Mouse (Mus musculus): Measurements from ENCODE around the gene Mast3. TPM values are rescaled to one million over a fixed set of nuclear protein-coding genes. Genes with fewer than 3 reads are reported as not detected.

Gene Mast3
- polyA plus RNA-seq, 1 experiment from 2014 or later: 4.9 TPM

DNA sequence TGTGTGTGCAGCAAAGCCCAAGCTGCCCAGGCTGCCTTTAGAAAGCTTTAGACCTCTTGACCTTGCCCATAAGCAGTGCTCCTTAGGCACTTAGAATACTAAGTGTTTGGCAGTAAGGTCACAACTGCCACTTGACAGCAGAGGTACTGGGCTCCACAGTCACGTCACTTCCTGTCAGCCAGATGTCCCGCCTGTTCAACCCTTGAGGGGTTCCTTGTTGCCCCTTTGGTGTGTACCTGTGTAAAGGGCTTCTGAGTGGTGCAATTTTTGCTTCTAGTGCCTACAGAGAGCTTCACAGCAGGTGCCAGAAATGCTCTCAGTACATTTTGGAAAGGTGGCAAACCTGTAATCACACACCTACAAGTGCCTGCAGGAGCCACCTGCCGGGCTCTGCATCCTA lies 66.6 kb downstream of the Mast3 start:
- Histone ChIP-seq H3K4me2 (no peak overlapping the region), H3K36me3 (no peaks in the 10 kb centered on the region), H3K27ac (no peak overlapping the region), H3K27me3 (peaks cover 54% of the 10 kb centered on the region), H3K9ac (no peak overlapping the region), H3K4me1 (replicated peaks) (peaks cover 4% of the 10 kb centered on the region), H3K9me3 (replicated peaks) (no peaks in the 10 kb centered on the region), H3K4me3 (replicated peaks) (no peak overlapping the region)
- DNase-seq (no peak), ATAC-seq (ENCODE audit: low read depth) (no peak)
- 32% methylated on average over 3 of the region's 3 CpGs for WGBS (ENCODE audit: insufficient replicate concordance)

GRCm38 (mm10) chr8:70737705-70738104 lies 67.1 kb downstream of the Mast3 start:
- DNase-seq: no peak
- no peak overlapping the region for H3K4me2 ChIP-seq
- no peak overlapping the region for H3K9ac ChIP-seq
- no peaks in the 10 kb centered on the region for H3K36me3 ChIP-seq
- H3K4me3 ChIP-seq (replicated peaks): no peak overlapping the region
- no peaks in the 10 kb centered on the region for H3K9me3 ChIP-seq (replicated peaks)
- no peak overlapping the region for H3K27ac ChIP-seq
- ATAC-seq (ENCODE audit: low read depth): no peak
- H3K27me3 ChIP-seq: peaks cover 54% of the 10 kb centered on the region
- 48% methylated on average over 5 of the region's 5 CpGs for WGBS (ENCODE audit: insufficient replicate concordance)
- no peaks in the 10 kb centered on the region; the same call in 1 of the 2 replicates for H3K4me1 ChIP-seq (replicated peaks)

DNA sequence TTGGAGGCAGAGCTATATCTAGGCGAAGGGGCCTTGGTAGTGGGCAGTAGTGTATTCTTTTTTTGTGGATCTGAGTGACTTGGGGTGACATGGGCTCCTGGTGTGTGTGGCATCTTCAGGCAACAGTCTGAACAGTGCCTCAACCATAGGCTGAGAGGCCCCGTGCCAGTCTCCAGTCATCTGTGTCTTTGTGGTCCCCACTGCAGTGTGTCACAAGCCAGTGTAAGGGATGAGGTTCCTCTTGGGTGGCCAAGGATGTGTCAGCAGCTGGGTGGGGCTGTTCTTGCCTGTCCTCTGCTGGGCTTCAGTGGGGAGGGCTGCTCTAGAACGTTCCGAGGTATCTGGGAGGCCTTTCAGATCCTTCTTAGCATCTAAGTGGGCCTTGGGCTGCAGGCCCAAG lies 73.9 kb downstream of the Mast3 start:
- WGBS (ENCODE audit: insufficient replicate concordance): 59% methylated on average over 4 of the region's 4 CpGs
- 0 out of 2 replicates have a peak, but pooled peaks have one; percentile 30 for ATAC-seq (ENCODE audit: low read depth)
- peaks cover 76% of the 10 kb centered on the region for H3K27me3 ChIP-seq

GRCm38 (mm10) chr8:70729808-70730475 lies 74.9 kb downstream of the Mast3 start:
- H3K4me1 ChIP-seq (replicated peaks): peaks cover 12% of the 10 kb centered on the region; the same call in 1 of the 2 replicates
- H3K9ac ChIP-seq: 0 out of 2 replicates have a peak overlapping the region, but pooled peaks have one; percentile 49
- H3K4me3 ChIP-seq (replicated peaks): peak overlapping the region; percentile 26
- WGBS (ENCODE audit: insufficient replicate concordance): 3% methylated on average over 34 of the region's 34 CpGs
- peaks cover 76% of the 10 kb centered on the region for H3K27me3 ChIP-seq
- no peak for DNase-seq
- H3K27ac ChIP-seq: no peak overlapping the region
- H3K36me3 ChIP-seq: no peaks in the 10 kb centered on the region
- H3K4me2 ChIP-seq: peak overlapping the region; percentile 56
- no peaks in the 10 kb centered on the region for H3K9me3 ChIP-seq (replicated peaks)
- no peak for ATAC-seq (ENCODE audit: low read depth)

More for the DNA sequence above, 73.9 kb downstream of the Mast3 start:
- Histone ChIP-seq H3K27ac (no peak overlapping the region), H3K4me3 (replicated peaks) (no peak overlapping the region), H3K9ac (no peak overlapping the region), H3K4me1 (replicated peaks) (peaks cover 12% of the 10 kb centered on the region; the same call in 1 of the 2 replicates), H3K9me3 (replicated peaks) (no peaks in the 10 kb centered on the region), H3K36me3 (no peaks in the 10 kb centered on the region), H3K4me2 (no peak overlapping the region)
- no peak for DNase-seq

Small RNA genes lying within 50 kb of the gene (microRNA-seq; reads per million reads assigned to microRNA genes)
- gene Mir7240: not detected

Other genes with a start within 250 kb of the Mast3 start
- 82.8 and 84.9 TPM in 2 replicates for gene Isyna1, start 210.7 kb downstream of the Mast3 start, polyA plus RNA-seq (2015; fragmentation: Nextera tagmentation; extraction: Ambion mirVana)
- 54.2 and 62.4 TPM in 2 replicates for gene Ssbp4, start 196.2 kb downstream of the Mast3 start, polyA plus RNA-seq (2015; fragmentation: Nextera tagmentation; extraction: Ambion mirVana)
- gene Lrrc25, start 188.9 kb downstream of the Mast3 start, polyA plus RNA-seq (2015; fragmentation: Nextera tagmentation; extraction: Ambion mirVana): 5.4 and 5.6 TPM in 2 replicates
- 3.9 and 4.1 TPM in 2 replicates for gene Gdf15, start 172.6 kb downstream of the Mast3 start, polyA plus RNA-seq (2015; fragmentation: Nextera tagmentation; extraction: Ambion mirVana)
- gene Pgpep1, start 144.7 kb downstream of the Mast3 start, polyA plus RNA-seq (2015; fragmentation: Nextera tagmentation; extraction: Ambion mirVana): 17.9 and 19.5 TPM in 2 replicates
- 185 and 200 TPM in 2 replicates for gene Lsm4, start 131.8 kb downstream of the Mast3 start, polyA plus RNA-seq (2015; fragmentation: Nextera tagmentation; extraction: Ambion mirVana)
- 17.9 and 22.0 TPM in 2 replicates for gene Jund, start 106.1 kb downstream of the Mast3 start, polyA plus RNA-seq (2015; fragmentation: Nextera tagmentation; extraction: Ambion mirVana)
- not detected in 2 replicates for gene Iqcn, start 101.6 kb downstream of the Mast3 start, polyA plus RNA-seq (2015; fragmentation: Nextera tagmentation; extraction: Ambion mirVana)
- 0.14 TPM in 1 of 2 replicates, not detected in the other for gene Gm3336, start 86.5 kb downstream of the Mast3 start, polyA plus RNA-seq (2015; fragmentation: Nextera tagmentation; extraction: Ambion mirVana)
- 0.40 and 0.43 TPM in 2 replicates for gene Pde4c, start 81.3 kb downstream of the Mast3 start, polyA plus RNA-seq (2015; fragmentation: Nextera tagmentation; extraction: Ambion mirVana)
- 2.7 and 3.9 TPM in 2 replicates for gene Rab3a, start 50.4 kb downstream of the Mast3 start, polyA plus RNA-seq (2015; fragmentation: Nextera tagmentation; extraction: Ambion mirVana)
- 45.6 and 50.4 TPM in 2 replicates for gene Mpv17l2, start 44.1 kb downstream of the Mast3 start, polyA plus RNA-seq (2015; fragmentation: Nextera tagmentation; extraction: Ambion mirVana)
- gene Pik3r2, start 28.3 kb downstream of the Mast3 start, polyA plus RNA-seq (2015; fragmentation: Nextera tagmentation; extraction: Ambion mirVana): 18.0 and 18.2 TPM in 2 replicates
- gene Il12rb1, start 3.4 kb upstream of the Mast3 start, polyA plus RNA-seq (2015; fragmentation: Nextera tagmentation; extraction: Ambion mirVana): 0.20 and 0.21 TPM in 2 replicates
- 11.7 and 12.6 TPM in 2 replicates for gene Arrdc2, start 34.7 kb upstream of the Mast3 start, polyA plus RNA-seq (2015; fragmentation: Nextera tagmentation; extraction: Ambion mirVana)
- 0.29 and 0.44 TPM in 2 replicates for gene Kcnn1, start 58.2 kb upstream of the Mast3 start, polyA plus RNA-seq (2015; fragmentation: Nextera tagmentation; extraction: Ambion mirVana)
- gene Ccdc124, start 68.9 kb upstream of the Mast3 start, polyA plus RNA-seq (2015; fragmentation: Nextera tagmentation; extraction: Ambion mirVana): 70.9 and 76.5 TPM in 2 replicates
- 0.03 TPM in 2 replicates for gene Slc5a5, start 87.7 kb upstream of the Mast3 start, polyA plus RNA-seq (2015; fragmentation: Nextera tagmentation; extraction: Ambion mirVana)
- gene Rpl18a, start 92.4 kb upstream of the Mast3 start, polyA plus RNA-seq (2015; fragmentation: Nextera tagmentation; extraction: Ambion mirVana): 2,606 and 3,100 TPM in 2 replicates
- 17.7 and 19.0 TPM in 2 replicates for gene Map1s, start 100.9 kb upstream of the Mast3 start, polyA plus RNA-seq (2015; fragmentation: Nextera tagmentation; extraction: Ambion mirVana)

Measured in liver, embryonic 13.5 days (tissue).